Mouse (Mus musculus): Measurements from ENCODE around the gene Trip4. TPM values are rescaled to one million over a fixed set of nuclear protein-coding genes. Genes with fewer than 3 reads are reported as not detected.

Gene Trip4
- 55.3 TPM for polyA plus RNA-seq (2014; fragmentation: Illumina TruSeq; extraction: RNeasy Lipid Tissue Mini Kit (QIAGEN cat#74804); ENCODE audit: low read depth, low replicate concordance)

GRCm38 (mm10) chr9:65908394-65909300 lies at the start of gene Trip4, which contains the start of gene Csnk1g1:
Trip4 (minus strand) TSS chr9:65908794.
Csnk1g1 (plus strand) TSS chr9:65908924.

GRCm38 (mm10) chr9:65890143-65890628 lies 18.4 kb downstream of the Trip4 start, which contains the start of gene Pclaf:
Pclaf (plus strand) TSS chr9:65890237.

GRCm38 (mm10) chr9:65827344-65828015 lies 81.1 kb downstream of the Trip4 start, which contains the start of gene Zfp609:
Zfp609 (minus strand) TSS chr9:65827564.

Other genes with a start within 250 kb of the Trip4 start
- 75.1 TPM for gene Oaz2, start 240.8 kb downstream of the Trip4 start, polyA plus RNA-seq (2014; fragmentation: Illumina TruSeq; extraction: RNeasy Lipid Tissue Mini Kit (QIAGEN cat#74804); ENCODE audit: low read depth, low replicate concordance)
- 11.2 TPM for gene Zfp609, start 81.2 kb downstream of the Trip4 start, polyA plus RNA-seq (2014; fragmentation: Illumina TruSeq; extraction: RNeasy Lipid Tissue Mini Kit (QIAGEN cat#74804); ENCODE audit: low read depth, low replicate concordance)
- gene Pclaf, start 18.6 kb downstream of the Trip4 start, polyA plus RNA-seq (2014; fragmentation: Illumina TruSeq; extraction: RNeasy Lipid Tissue Mini Kit (QIAGEN cat#74804); ENCODE audit: low read depth, low replicate concordance) = 3.9 TPM
- 66.4 TPM for gene Csnk1g1, start 130 bp upstream of the Trip4 start, polyA plus RNA-seq (2014; fragmentation: Illumina TruSeq; extraction: RNeasy Lipid Tissue Mini Kit (QIAGEN cat#74804); ENCODE audit: low read depth, low replicate concordance)
- gene Ppib, start 151.4 kb upstream of the Trip4 start, polyA plus RNA-seq (2014; fragmentation: Illumina TruSeq; extraction: RNeasy Lipid Tissue Mini Kit (QIAGEN cat#74804); ENCODE audit: low read depth, low replicate concordance) = 35.5 TPM
- not detected for gene Snx22, start 160.9 kb upstream of the Trip4 start, polyA plus RNA-seq (2014; fragmentation: Illumina TruSeq; extraction: RNeasy Lipid Tissue Mini Kit (QIAGEN cat#74804); ENCODE audit: low read depth, low replicate concordance)
- gene Snx1, start 217.8 kb upstream of the Trip4 start, polyA plus RNA-seq (2014; fragmentation: Illumina TruSeq; extraction: RNeasy Lipid Tissue Mini Kit (QIAGEN cat#74804); ENCODE audit: low read depth, low replicate concordance) = 410 TPM
- gene Ciao2a, start 217.8 kb upstream of the Trip4 start, polyA plus RNA-seq (2014; fragmentation: Illumina TruSeq; extraction: RNeasy Lipid Tissue Mini Kit (QIAGEN cat#74804); ENCODE audit: low read depth, low replicate concordance) = 53.5 TPM
- gene Dapk2, start 249.4 kb upstream of the Trip4 start, polyA plus RNA-seq (2014; fragmentation: Illumina TruSeq; extraction: RNeasy Lipid Tissue Mini Kit (QIAGEN cat#74804); ENCODE audit: low read depth, low replicate concordance) = 0.45 TPM

Measured in testis, adult 10 weeks (tissue).